Mouse (Mus musculus) ovary, adult 18-20 months (tissue): ENCODE results near the gene Arid3c.
"Not testable (repeated sequence)": the region's sequence is repeated elsewhere in the genome, so short reads cannot be mapped to it uniquely, and the experiment has no call there.

Experiments
- DNase-seq: peaks from one replicate; pipeline ENCODE4 v3.0.0; 2022; ENCODE audit warnings: low spot score, mixed read lengths

Gene Arid3c

DNA sequence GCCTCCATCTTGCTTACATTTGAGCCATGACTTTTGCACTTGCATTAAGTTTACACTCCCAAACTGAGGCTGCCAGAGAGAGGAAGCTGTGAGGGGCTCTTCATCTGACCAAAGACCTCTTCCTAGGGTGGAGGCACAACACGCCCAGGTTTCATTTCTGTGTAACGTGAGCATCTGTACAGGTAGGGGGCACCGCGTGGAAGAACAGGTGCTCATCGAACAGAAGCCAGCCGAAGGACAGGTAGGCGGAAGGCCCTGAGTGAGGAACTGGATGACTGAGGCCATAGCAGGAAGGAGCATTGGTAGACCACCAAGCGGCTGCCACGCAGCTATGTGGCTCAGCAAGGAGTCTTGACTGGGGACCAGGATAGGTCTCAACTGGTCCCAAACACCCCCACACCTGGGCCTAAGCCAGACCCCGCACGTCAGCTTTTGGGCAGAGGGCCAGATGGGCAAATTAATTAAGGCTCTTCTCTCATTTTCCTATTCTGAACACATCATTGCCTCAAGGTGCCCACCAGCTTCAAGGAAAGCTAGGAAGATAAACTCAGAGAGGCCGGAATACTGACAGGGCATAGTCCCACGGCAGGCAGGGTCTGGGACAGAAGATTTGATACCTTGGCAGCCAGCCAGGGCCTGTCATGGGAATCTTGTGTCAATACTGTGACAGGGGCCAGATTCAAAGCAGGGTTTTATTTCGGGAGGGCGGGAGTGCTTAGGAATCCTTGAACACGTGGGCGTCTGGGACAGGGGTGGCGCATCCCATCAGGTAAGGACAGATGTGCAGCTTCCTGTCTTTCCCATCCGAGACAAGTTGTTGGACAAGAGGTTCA, 24.8 kb downstream of the Arid3c start:
- no peak for DNase-seq

DNA sequence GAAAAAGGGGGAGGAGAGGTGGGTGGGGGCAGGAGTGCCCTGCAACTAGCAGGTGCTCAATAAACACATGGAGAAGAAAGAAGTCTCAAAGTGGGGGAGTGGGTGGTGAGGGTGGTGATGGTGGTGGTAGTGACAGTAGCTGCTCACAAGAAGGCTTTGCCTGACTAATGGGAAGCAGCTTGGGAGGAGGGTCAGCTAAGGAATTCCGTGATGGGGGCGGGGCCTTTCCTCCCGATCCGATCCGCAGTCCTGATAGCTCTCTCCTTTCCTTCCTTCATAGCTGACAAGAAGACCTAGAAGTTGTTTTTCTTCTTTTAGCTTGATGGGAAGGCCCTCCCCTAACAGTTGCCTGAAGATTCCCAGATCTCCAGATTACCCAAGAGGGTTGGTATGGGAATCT, 26.3 kb downstream of the Arid3c start:
- DNase-seq: no peak

DNA sequence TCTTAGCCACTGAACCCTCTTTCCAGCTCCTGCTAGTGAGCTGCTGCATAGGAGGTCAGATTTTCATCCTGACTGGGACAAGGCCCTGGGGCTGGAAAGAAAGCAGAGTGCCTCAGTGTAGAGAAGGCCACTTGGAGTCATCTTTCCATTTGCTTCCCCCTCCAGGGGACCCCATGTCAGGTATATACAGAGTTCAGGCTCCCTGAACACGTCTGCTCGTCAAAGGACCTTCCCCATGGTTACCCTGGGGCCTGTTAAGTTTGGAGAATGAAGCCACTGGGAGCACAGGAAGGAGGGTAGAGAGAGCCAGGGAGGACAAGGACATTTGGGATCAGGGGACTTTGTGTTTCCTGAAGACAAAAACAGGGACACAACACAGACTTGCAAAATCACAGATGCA, 28.7 kb downstream of the Arid3c start:
- DNase-seq: not testable (repeated sequence)

DNA sequence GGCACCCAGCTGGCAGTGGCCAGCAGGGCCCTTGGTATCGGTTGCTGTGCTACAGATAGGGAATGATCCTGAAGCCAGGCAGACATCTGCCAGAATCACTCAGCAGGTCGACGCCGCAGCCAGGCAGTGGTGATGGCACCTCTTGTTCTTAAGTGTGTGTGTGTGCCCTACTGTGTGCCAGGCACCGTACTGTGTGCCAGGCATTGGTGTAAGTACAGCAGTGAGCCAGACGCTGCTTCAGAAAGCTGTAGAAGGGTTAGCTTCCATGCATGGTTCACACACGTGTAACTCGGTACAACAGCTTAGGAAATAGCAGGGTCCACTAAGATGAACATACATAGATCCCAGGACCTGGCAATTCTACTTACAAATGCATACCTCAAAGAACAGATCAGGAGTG, 30.7 kb downstream of the Arid3c start:
- DNase-seq: not testable (repeated sequence)

DNA sequence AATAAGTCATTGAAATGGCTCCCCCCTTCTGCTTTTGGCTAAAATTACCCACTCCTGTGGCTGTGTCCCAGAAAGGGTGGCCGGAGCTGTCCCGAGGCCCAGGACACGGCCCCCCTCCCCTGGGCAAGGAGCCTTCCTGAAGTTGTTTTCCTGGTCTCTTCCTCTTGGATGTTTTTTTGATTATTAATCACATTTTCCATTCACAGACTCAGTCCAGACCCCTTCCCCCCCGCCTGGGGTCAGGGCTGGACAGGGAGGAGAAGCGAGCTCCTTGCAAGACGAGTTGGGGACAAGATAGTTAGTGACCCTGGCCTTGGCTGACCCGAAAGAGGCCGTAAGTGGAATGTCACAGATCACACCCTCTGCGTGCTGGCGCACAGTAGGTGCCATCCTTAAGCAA, 31.2 kb downstream of the Arid3c start, which contains the start of gene Il11ra1:
TSS of gene Il11ra1 (plus strand) at position 207 of the 400 bp plus-strand sequence.
- DNase-seq: not testable (repeated sequence)

DNA sequence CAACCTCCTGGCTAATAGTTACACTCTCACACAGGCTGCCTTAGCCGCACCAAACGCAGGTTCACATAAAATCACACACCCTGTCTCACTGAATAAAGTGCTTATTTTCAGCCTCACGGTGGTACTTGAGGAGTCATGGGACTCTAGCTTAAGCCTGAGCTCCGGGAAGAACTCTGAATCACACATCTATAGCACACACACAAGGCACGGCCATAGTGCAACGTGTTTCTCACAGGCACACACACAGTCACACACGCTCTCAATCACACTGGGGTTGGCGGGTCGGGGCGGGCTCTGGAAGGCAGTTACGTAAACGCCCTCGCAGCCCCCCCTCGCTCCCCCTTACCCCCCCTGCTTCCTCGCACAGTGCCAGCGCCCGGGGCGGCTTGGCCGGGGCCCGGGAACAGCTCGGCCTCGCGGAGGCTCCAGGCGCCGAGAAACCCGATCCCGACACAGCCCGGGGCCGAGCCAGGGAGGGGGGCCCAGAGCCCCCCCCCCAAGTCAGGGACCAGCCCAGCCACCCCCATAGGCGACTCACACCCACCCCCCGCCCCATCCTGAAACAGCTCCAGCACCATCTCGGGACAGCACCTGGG, 32.4 kb downstream of the Arid3c start:
- DNase-seq: not testable (repeated sequence)

DNA sequence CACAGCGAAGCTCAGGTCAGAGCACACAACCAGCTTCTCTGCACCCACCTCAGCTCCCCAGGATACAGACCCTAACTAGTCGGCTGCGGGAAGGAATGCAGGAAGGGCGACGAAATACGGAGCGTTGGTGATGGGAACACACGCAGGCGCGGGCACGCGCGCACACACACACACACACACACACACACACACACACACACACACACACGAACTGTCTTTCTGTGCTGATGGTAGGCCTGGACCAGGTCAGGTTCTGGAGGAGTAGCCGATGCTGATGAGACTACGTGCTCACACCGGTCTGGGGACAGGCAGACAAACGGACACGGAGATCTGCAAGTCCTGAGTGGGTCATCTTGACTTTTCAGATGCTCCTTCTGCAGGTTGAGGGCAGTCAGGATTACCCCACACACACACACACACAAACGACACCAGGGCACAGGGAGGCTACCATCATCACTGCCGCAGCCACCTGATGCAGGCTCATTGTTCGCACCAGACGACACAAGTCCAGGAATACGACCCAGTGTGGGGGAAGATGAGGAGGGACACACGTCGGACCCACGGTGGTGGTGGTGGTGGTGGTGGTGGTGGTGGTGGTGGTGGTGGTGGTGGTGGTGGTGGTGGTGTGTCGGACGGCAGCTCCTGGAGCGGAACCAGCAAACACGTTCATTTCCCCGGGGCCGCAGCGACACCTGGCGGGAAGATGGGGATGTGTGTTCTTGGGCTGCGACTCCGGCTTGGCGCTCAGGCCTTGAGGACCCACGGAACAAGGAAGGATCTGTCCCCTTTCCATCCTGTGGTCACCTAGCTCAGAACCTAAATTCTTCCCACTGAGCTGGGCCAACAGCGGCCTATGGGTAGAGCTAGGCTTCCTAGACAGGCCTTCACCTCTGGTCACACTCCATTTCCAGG, 33.8 kb downstream of the Arid3c start, which contains the start of gene Cntfr:
TSS of gene Cntfr (minus strand) at position 160 of the 912 bp plus-strand sequence.
- not testable (repeated sequence) for DNase-seq

DNA sequence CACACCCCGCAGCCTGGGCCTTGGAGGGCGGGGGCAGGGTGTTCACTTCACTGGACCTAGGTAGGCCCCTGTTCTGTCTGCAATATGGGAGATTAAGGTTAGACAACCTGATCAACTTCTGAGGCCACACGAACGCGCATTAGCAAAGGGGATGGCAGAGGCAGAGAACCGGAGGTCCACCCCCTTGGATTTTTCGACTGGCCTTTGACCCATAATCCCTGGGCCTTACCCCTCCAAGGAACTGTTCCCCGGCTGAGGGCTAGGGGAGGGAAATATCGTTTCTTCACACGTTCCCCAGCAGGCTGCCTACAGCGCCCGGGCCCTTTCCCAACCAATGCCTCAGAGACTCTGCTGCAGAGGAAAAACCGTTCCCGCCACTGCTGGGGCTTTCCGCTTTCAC, 34.5 kb downstream of the Arid3c start:
- DNase-seq: not testable (repeated sequence)

DNA sequence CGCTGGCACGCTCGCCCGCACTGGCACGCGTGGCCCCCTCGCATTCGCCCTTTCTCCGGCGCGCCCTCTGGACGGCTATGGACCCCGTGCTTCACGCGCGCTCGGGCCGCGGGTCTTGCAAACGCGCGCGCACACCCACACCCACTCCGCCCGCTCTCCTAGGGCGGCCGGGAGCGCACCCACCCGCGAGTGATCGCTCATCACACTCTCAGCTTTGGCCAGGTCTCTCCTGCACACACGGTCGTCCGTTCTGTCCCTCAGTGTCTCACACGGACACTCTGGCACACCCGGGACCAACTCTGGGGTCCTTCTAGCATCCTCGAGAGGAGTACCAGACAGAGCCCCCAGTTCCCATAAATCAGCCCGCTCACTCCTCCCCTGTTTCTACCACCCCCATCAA, 35.1 kb downstream of the Arid3c start:
- DNase-seq: not testable (repeated sequence)

DNA sequence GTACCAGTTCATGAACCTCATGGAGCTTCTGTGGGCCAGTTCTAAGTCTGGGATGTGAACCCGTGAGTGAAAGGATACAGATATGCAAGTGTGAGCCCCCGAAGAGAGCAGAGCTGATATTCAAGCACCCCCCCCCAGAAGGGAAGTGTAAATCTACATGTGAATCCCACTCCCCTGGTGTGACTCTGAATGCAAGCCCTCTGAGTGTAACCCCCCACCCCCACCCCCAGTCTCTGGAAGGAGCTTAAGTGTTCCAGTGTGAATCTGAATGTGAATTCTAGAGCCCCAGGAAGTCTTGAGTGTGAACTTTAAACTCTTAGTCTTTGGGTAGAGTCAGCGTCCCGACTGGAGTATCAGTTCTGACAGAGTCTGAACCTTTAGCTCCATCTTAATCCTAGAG, 37.4 kb downstream of the Arid3c start:
- not testable (repeated sequence) for DNase-seq

DNA sequence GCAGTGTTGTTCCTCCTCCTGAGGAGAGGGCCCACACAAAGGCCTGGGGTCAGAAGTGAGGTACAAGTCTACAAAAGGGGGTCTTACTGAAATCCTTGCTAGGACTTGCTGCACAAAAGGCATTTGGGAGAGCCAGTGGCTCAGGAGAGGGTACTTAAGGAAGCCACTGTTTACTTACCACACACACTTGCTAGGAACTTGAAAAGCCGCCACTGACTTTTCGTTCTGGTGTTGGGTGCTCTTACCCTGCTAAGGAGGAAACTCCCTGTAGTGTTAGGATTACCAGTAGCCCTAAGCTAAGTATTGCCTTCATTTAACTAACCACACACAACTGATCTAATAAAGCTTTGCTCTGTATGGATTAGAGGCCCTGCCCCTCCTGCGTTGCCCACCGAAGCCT, 40.9 kb downstream of the Arid3c start:
- not testable (repeated sequence) for DNase-seq

DNA sequence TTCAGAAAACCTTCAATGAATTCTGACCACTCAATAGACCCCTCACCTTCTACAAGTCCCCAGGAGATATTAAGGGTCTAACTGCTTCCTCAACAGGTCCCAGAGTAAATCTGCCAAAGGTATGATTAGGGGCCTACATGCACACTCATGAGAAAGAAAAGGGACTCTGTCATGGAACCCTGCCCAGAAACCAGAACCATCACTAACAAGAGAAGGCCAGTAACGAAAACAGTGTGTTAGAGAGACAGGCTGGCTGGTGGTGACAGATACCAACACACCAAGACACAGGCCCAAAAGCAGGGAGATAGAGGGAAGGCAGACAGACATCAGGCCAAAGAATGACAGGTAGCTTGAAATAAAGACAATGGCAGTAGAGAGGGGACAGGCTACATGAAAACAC, 42.4 kb downstream of the Arid3c start:
- DNase-seq: not testable (repeated sequence)

DNA sequence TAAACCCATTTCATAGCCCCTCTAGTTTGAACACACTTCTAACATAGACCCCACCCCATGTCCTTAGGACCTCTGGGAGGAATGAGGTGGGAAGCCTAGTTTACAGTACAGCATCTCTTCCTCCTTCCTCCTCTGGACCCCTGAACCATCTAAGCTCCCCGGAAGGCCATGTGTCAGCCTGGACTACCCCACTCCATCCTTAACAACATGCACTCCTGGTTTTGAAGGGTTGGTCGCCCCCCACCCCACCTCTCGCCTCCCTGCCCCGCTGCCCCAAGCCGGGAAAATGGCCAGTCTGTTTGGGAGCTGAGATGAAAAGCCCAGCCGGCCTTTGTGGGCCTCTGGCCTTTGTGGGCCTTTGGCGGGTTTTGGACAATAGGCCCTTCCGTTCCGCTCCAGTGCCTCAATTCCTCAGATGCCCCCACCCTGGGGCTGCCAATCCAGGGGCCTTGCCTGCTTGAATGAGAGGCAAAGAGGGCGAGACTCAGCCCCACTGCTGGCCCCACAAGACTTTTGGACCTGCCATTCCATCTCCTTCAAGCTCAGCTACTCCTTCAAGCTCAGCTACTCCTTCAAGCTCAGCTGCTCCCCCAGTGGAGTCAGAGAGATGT, 45.0 kb downstream of the Arid3c start:
- not testable (repeated sequence) for DNase-seq

DNA sequence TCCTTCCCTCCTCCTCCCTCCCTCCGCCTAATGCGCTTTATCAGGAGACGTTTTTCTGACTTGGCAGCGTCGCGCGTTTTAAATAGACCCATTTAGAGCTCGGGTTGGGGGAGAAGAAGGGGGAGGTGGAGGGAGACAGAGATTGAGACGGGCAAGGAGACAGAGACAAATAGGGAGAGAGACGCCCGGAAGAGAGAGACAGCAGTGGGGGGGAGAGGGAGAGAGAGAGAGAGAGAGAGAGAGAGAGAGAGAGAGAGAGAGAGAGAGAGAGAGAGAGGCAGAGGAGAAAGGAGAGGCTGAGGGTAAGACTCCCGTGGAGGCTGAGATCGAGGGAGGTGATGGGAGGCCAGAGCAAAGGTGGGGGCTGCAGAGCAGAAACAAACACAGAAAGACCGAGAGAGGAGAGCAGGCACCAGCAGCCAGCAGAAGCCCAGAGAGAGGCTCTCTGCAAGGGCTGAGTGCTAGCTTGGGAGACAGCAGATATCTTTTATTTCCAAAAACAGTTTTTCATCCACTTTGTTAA, 46.0 kb downstream of the Arid3c start:
- DNase-seq: not testable (repeated sequence)

DNA sequence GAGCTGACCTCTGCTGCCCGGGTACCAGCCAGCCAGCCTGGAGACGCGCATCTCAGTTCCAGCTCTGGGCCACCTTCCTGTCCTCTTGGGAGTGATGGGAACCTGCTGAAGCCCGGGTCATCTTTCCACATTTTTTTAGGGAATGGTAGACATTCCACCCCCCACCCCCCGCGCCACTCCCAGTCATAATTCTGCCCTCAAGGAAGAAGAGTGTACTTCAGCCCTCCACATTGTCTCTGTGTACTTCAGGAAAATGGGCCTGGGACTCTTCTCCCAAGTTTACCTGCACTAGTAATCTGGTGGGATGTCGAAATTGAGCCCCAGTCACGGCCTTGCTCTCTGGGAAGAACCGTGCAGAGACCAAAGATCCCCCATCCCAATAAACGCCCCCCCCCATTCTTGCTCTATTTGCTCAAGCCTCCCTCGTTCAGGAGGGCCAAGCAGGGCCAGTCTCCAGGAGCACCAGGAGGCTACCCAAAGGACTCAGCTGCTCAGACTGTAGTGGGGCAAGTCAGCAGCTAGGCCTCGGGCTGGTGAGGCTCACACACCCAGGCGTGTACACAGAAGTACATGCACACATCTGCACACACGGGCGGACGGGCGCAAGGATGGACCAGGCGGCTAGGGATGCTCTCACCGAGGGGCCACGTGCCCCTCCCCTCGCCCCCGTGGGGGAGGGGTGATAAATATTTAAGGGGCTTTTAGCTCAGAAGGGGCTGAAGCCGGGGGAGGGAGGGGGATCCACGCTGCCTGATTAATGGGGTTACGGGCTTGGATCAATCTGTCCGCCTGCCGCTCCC, 46.6 kb downstream of the Arid3c start:
- not testable (repeated sequence) for DNase-seq

DNA sequence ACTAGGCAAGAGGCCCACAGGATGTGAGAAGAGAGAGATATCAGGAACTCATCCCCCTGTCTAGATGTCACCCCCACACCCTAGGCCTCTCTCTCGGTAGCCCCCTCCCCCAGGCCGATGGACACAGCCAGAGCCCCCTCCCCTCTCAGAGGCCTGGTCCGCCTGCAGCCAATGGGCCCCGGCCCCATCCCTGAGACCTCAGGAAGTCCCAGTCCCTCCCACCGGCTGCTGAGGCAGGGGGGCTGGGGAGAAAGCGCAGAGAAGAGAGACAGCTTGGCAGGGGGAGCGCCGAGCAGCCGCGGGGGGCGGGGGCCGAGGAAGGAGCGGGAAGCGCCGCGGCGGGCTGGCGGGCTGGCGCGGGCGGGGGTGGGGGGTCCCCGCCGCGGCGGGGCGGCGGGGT, 47.6 kb downstream of the Arid3c start:
- not testable (repeated sequence) for DNase-seq

DNA sequence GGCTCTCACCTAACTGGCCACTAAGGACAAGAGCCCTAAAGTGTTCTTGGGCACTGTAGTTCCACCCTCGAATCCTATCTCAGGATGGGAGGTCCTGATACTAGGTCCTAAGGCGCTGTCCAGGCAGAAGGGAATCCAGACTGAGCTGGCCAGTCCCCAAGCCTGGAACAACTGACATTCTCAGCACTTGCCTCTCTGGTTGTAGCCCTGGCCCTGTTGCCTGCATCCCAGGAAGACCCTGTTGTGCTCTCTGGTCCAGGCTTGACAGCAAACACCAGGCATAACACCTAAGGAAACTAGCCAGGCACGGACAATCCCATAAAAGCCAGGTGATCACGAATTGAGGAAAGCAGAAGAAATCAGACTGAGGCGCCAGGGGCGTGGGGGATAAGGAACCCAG, 48.2 kb downstream of the Arid3c start:
- no peak for DNase-seq

DNA sequence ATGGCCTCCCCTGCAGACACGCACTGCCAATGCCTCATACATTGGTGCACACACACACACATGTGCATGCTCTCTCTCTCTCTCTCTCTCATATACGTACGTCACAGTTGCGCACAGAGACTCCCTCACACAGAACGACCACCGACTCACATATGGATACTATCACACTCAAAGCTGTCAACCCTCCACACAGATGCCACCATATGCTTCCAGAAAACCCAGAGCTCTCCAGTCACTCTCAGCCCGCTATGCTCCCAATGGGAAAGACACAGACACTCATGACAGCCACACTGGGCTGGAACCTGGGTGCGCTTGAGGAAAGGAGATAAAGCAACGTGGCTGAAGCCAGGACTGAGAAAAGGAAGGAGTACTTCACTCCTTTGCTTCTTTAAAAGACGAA, 49.0 kb downstream of the Arid3c start:
- no peak for DNase-seq

DNA sequence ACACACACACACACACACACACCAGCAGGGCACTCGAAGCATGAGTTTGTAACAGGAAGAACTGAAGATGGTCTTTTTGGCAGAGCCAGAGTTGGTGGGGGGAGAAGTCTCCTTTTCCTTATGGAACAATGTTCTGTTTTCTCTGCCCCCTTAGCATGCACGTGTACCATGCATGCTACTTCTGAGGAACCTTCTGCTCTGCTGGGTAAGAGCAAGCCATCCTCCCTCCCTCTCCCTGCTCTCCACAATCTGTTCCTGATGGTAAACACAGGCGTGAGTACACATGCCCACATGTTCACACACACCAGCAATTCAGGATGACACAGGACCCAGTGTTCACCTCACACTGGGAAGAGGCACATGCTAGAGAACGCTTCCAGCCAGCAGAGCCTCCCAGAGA, 49.8 kb downstream of the Arid3c start:
- no peak for DNase-seq

DNA sequence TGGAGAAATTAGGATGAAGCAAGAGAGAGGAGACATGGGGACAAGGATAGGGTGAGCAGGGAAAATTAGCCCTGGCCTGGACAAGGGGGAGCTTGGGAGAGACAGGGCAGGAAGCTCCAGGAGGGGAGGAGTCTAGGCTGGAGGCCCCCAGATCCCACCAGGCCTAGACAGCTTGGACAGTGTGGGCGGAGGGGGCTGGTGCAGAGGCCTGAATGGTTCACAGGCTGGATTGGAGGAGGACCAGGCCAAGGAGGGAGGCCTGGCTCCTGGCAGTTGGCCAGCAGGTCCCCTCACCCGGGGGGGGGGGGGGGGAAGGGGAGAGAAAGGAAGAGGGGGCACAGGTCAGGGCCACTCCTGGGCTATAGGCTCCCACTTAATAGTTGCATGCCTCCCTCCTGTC, 51.7 kb downstream of the Arid3c start:
- no peak for DNase-seq

DNA sequence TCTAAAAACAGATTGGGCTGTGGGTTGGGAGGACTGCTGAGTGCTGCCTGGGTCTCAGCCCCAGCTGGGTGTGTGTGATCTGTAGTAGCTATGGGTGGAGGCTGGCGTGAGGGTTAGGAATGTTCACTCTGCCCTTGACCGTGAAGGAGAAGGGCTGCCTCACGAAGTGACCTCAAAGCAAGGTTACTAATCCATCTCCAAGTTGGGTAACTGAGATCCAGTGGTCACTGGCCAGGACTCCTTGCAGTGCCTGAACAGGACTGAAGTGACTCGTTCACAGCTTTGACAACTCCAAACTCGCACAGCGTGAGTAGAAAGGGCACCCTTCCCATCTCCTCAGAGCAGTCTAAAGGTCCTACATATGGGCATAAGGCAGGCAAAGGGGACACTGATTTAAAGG, 52.1 kb downstream of the Arid3c start:
- DNase-seq: no peak
